Mouse (Mus musculus): ENCODE data around the gene Radil. TPM values are rescaled to one million over a fixed set of nuclear protein-coding genes. Genes with fewer than 3 reads are reported as not detected.
A peak's percentile ranks its signal among the peaks of the same experiment; 100 is the strongest.

Radil gene
- polyA plus RNA-seq, 1 experiment from 2014 or later = 2.5 TPM

GRCm38 (mm10) chr5:142498964-142499363 lies 51.9 kb downstream of the Radil start:
- Histone ChIP-seq H3K9me3 (replicated peaks) (no peaks in the 10 kb centered on the region), H3K36me3 (no peaks in the 10 kb centered on the region), H3K27me3 (no peaks in the 10 kb centered on the region), H3K4me2 (no peak overlapping the region), H3K9ac (no peak overlapping the region), H3K4me3 (replicated peaks) (no peak overlapping the region), H3K4me1 (peaks cover 14% of the 10 kb centered on the region), H3K27ac (no peak overlapping the region)
- no peak for ATAC-seq (replicated peaks; ENCODE audit: low FRiP score)
- WGBS = 63% methylated on average over 3 of the region's 3 CpGs

GRCm38 (mm10) chr5:142495321-142496096 lies 55.4 kb downstream of the Radil start:
- 53% methylated on average over 14 of the region's 14 CpGs for WGBS
- no peak overlapping the region for H3K4me3 ChIP-seq (replicated peaks)
- H3K9ac ChIP-seq = no peak overlapping the region
- no peaks in the 10 kb centered on the region for H3K9me3 ChIP-seq (replicated peaks)
- no peak overlapping the region for H3K4me2 ChIP-seq
- peaks cover 6% of the 10 kb centered on the region for H3K4me1 ChIP-seq
- no peak overlapping the region for H3K27ac ChIP-seq
- no peaks in the 10 kb centered on the region for H3K27me3 ChIP-seq
- no peaks in the 10 kb centered on the region for H3K36me3 ChIP-seq
- ATAC-seq (replicated peaks; ENCODE audit: low FRiP score) = no peak

- no peak overlapping the region for H3K4me3 ChIP-seq (replicated peaks)
- no peak overlapping the region for H3K4me2 ChIP-seq
- ATAC-seq (replicated peaks; ENCODE audit: low FRiP score) = no peak
- H3K9me3 ChIP-seq (replicated peaks) = no peaks in the 10 kb centered on the region
- WGBS = 89% methylated on average over 3 of the region's 3 CpGs
- no peak overlapping the region for H3K27ac ChIP-seq
- H3K4me1 ChIP-seq = no peaks in the 10 kb centered on the region
- no peak overlapping the region for H3K9ac ChIP-seq
- no peaks in the 10 kb centered on the region for H3K27me3 ChIP-seq
- no peaks in the 10 kb centered on the region for H3K36me3 ChIP-seq
Observed at GRCm38 (mm10) chr5:142493307-142493706, 57.6 kb downstream of the Radil start.

GRCm38 (mm10) chr5:142489955-142490707 lies 60.8 kb downstream of the Radil start:
- Histone ChIP-seq H3K9ac (no peak overlapping the region), H3K4me1 (no peaks in the 10 kb centered on the region), H3K27ac (no peak overlapping the region), H3K4me3 (replicated peaks) (no peak overlapping the region), H3K36me3 (no peaks in the 10 kb centered on the region), H3K4me2 (no peak overlapping the region), H3K9me3 (replicated peaks) (no peaks in the 10 kb centered on the region), H3K27me3 (no peaks in the 10 kb centered on the region)
- 79% methylated on average over 9 of the region's 9 CpGs for WGBS
- ATAC-seq (replicated peaks; ENCODE audit: low FRiP score) = no peak

- Histone ChIP-seq H3K4me1 (no peaks in the 10 kb centered on the region), H3K27me3 (no peaks in the 10 kb centered on the region), H3K36me3 (no peaks in the 10 kb centered on the region), H3K9ac (no peak overlapping the region), H3K4me2 (no peak overlapping the region), H3K4me3 (replicated peaks) (no peak overlapping the region), H3K27ac (no peak overlapping the region), H3K9me3 (replicated peaks) (no peaks in the 10 kb centered on the region)
- WGBS = 58% methylated on average over 9 of the region's 9 CpGs
- no peak; the same call in 1 of the 2 replicates for ATAC-seq (replicated peaks; ENCODE audit: low FRiP score)
Observed at GRCm38 (mm10) chr5:142486654-142487053, 64.2 kb downstream of the Radil start.

- Histone ChIP-seq H3K4me1 (peaks cover 6% of the 10 kb centered on the region; the same call in 1 of the 2 replicates), H3K27ac (no peak overlapping the region), H3K4me3 (replicated peaks) (no peak overlapping the region), H3K9me3 (replicated peaks) (no peaks in the 10 kb centered on the region), H3K36me3 (no peaks in the 10 kb centered on the region), H3K4me2 (no peak overlapping the region), H3K27me3 (no peaks in the 10 kb centered on the region), H3K9ac (no peak overlapping the region)
- WGBS = 93% methylated on average over 5 of the region's 5 CpGs
- ATAC-seq (replicated peaks; ENCODE audit: low FRiP score) = no peak
Observed at GRCm38 (mm10) chr5:142483581-142483980, 67.3 kb downstream of the Radil start.

GRCm38 (mm10) chr5:142482512-142482911 lies 68.4 kb downstream of the Radil start:
- Histone ChIP-seq H3K36me3 (0 out of 2 replicates have a peak, but pooled peaks cover 2% of the 10 kb centered on the region), H3K4me2 (no peak overlapping the region), H3K27ac (no peak overlapping the region), H3K4me3 (replicated peaks) (no peak overlapping the region), H3K4me1 (peaks cover 8% of the 10 kb centered on the region; the same call in 1 of the 2 replicates), H3K9me3 (replicated peaks) (no peaks in the 10 kb centered on the region), H3K27me3 (no peaks in the 10 kb centered on the region), H3K9ac (no peak overlapping the region)
- 72% methylated on average over 2 of the region's 2 CpGs for WGBS
- ATAC-seq (replicated peaks; ENCODE audit: low FRiP score) = no peak

- Histone ChIP-seq H3K4me3 (replicated peaks) (no peak overlapping the region), H3K4me2 (peak overlapping the region; percentile 42), H3K9ac (no peak overlapping the region), H3K9me3 (replicated peaks) (no peaks in the 10 kb centered on the region), H3K36me3 (0 out of 2 replicates have a peak, but pooled peaks cover 2% of the 10 kb centered on the region), H3K27me3 (no peaks in the 10 kb centered on the region), H3K27ac (no peak overlapping the region), H3K4me1 (peaks cover 8% of the 10 kb centered on the region; the same call in 1 of the 2 replicates)
- peak; percentile 34 for ATAC-seq (replicated peaks; ENCODE audit: low FRiP score)
- 28% methylated on average over 17 of the region's 17 CpGs for WGBS
Observed at GRCm38 (mm10) chr5:142478829-142479435, 72.0 kb downstream of the Radil start.

- WGBS = 88% methylated on average over 5 of the region's 5 CpGs
- no peak for ATAC-seq (replicated peaks; ENCODE audit: low FRiP score)
Observed at GRCm38 (mm10) chr5:142477866-142478615, 72.9 kb downstream of the Radil start.

GRCm38 (mm10) chr5:142477346-142477745 lies 73.6 kb downstream of the Radil start:
- Histone ChIP-seq H3K4me1 (peaks cover 8% of the 10 kb centered on the region; the same call in 1 of the 2 replicates), H3K4me2 (no peak overlapping the region), H3K36me3 (0 out of 2 replicates have a peak, but pooled peaks cover 5% of the 10 kb centered on the region), H3K4me3 (replicated peaks) (no peak overlapping the region), H3K27me3 (no peaks in the 10 kb centered on the region), H3K9me3 (replicated peaks) (no peaks in the 10 kb centered on the region), H3K9ac (no peak overlapping the region), H3K27ac (no peak overlapping the region)
- no peak for ATAC-seq (replicated peaks; ENCODE audit: low FRiP score)
- WGBS = 85% methylated on average over 12 of the region's 12 CpGs

More at GRCm38 (mm10) chr5:142477866-142478615, 72.9 kb downstream of the Radil start:
- H3K9ac ChIP-seq = no peak overlapping the region
- no peaks in the 10 kb centered on the region for H3K9me3 ChIP-seq (replicated peaks)
- peaks cover 8% of the 10 kb centered on the region; the same call in 1 of the 2 replicates for H3K4me1 ChIP-seq
- H3K27me3 ChIP-seq = no peaks in the 10 kb centered on the region
- no peak overlapping the region for H3K4me2 ChIP-seq
- no peak overlapping the region for H3K4me3 ChIP-seq (replicated peaks)
- H3K36me3 ChIP-seq = 0 out of 2 replicates have a peak, but pooled peaks cover 2% of the 10 kb centered on the region
- H3K27ac ChIP-seq = no peak overlapping the region

- Histone ChIP-seq H3K4me1 (peaks cover 8% of the 10 kb centered on the region; the same call in 1 of the 2 replicates), H3K4me3 (replicated peaks) (no peak overlapping the region), H3K27ac (no peak overlapping the region), H3K36me3 (peaks cover 17% of the 10 kb centered on the region), H3K9me3 (replicated peaks) (no peaks in the 10 kb centered on the region), H3K9ac (no peak overlapping the region), H3K27me3 (no peaks in the 10 kb centered on the region), H3K4me2 (no peak overlapping the region)
- 80% methylated on average over 7 of the region's 7 CpGs for WGBS
- no peak for ATAC-seq (replicated peaks; ENCODE audit: low FRiP score)
Observed at GRCm38 (mm10) chr5:142475669-142476068, 75.2 kb downstream of the Radil start.
